Mouse (Mus musculus) thymus, adult 18-20 months (tissue): ENCODE measurements at regions not wholly inside any gene's neighbourhood (a gene's known extent, or its start where the extent isn't known, plus 50 kb on each side); places are given as distances from the start of the nearest gene placed in this dataset.

Experiments
- DNase-seq, 2 experiments: peaks; one replicate each; pipeline ENCODE4 v3.0.0; 2022; ENCODE audit warnings: mixed read lengths in 2 of 2

DNA sequence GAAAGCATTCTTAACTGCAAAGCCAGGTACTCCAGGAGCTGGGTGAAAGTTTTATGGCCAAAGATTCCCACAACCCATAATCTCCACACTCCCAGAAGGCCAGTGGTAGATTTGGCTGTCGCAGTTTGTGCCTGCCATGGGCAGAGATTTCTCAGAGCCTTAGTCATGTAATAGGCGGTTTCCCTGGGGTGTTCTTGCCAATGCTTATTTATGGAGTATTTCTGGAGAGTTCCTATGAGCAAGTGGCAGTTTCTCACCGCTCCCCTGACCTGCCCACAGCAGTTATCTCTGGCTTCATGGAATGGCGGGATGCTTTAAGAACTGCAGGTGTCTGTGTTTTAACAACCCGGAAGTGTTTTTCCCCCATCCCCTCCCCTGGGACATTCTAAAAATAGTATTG is 179.8 kb downstream of the 4933412E24Rik start:
- DNase-seq: no peak

DNA sequence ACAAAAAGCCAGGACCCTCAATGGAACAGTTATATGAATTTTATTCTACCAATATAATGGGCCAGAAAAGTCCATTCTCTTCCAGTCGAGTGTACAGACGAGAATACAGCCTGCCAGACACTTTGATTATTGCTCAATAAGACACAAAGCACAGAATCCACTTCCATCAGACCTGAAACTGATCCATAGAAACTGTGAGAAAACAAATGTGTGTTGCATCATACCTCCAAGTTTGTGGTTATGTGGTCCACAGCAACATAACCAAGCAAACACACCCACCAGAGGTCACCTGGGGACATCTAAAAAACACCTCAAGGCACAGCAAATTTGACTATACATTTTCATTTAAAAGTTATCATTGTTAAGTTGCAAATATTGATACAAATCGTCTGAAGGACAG is 183.2 kb downstream of the 4933412E24Rik start:
- no peak for DNase-seq

DNA sequence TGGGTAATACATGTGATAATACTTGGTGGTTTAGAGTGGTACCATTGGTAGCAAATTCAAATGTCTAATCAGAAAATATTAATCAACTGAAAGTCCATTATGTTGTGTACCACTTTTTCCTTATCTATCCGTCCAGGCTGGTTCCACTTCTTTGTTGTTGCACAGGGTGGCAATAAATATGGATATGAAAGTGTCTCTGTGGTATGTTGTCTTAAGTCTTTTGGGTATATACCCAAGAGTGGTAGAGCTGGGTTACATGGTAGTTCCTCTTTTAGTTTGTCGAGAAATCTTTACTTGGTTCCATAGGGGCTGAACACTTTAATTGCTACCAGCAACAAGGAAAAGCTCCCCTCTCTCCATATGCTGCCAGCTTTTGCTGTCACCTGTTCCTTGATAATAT is 184.9 kb downstream of the 4933412E24Rik start:
- DNase-seq: no peak

- DNase-seq: no peak
Measured at GRCm38 (mm10) chr15:59830553-59831462, 185.6 kb downstream of the 4933412E24Rik start.

DNA sequence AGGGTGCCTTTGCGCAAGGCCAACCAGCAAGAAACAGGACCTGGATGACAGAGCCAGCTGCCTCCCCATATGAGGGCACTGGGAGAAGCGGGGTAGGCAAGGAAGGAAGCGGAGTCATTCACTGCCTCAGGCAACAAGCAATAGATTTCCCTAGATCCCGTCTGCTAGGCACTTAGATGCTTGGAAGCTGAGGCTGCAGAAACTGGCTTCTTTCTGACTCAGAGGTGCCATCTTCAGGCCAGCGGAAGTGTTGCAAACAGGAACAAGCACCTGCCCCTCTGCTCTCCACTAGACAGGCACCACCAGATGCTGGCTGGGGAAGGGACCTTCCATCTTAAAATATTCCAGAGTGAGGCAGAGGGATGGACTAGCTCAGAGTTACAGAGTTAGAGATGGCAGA is 188.0 kb downstream of the 4933412E24Rik start:
- peak; percentile 32 to 51 for DNase-seq

DNA sequence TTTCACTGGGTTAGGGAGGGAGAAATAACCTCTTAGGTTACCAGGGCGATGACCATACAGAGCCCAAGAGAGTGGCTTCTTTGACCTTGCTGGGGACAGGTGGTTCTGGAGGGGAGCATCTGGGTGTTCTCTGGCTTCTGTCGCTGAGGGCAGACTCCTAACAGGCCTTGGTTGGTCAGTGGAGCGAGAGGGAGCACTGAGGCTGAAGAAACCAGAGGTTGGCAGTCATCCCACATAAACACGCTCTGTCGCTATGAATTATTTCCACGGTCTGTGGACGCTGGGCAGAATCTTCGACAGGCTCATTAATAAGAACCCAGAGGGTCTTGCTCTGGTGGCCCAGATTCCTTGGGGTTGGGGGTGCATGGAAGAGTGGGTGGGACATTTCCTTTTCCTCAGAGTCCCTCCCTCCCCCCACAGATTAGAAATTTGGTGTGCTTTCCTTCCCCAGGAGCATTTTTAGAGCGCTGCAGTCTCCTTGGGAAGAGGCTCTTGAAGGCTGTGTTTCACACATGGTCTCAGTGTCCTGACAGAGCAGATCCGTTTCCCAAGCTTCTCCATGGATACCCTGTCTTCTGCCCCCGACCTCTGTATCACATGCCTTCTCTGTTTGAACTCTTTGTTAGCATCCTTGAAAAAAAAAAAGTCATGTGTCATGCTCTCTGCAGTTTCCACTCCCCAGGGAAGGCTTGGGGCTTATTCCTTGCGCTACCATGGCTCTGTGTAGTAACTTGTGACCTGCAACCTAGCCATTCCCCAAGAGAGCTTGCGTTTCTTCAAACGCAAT is 190.1 kb downstream of the 4933412E24Rik start:
- DNase-seq: no peak

- no peak for DNase-seq
Measured at GRCm38 (mm10) chr15:59823921-59824320, 192.5 kb downstream of the 4933412E24Rik start.

DNA sequence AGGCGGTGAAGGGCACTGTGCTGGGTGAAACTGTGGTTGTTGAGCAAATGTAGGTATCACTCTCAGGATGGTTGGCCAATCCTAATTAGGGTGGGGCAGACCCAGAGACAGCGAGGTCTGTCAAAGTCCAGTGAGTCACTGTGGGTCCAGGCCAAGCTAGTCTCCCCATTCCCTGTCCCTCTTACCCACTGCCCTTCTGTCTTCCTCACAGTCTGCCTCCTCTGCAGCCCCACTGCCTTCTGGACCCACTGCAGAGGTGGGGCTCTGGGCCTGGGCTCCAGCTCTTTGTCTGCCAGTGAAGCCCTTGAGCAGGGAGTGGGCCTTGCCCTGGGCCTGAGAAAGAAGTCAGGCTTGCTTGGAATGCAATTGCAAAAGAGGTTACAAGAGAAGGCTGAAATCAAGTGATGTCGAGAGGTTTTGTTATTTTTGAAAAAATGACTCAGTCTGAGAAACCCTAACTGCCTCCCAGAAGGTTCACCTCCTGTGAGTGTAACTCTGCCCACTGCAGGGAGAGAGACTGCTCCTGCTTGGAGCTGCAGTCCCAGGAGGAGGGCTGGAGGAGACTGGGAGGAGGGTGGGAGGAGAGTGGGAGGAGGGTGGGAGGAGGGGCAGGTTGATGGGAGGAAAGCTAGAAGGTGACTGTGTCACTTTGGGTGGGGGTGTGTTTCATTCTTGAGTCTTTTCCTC is 193.3 kb downstream of the 4933412E24Rik start:
- no peak for DNase-seq

DNA sequence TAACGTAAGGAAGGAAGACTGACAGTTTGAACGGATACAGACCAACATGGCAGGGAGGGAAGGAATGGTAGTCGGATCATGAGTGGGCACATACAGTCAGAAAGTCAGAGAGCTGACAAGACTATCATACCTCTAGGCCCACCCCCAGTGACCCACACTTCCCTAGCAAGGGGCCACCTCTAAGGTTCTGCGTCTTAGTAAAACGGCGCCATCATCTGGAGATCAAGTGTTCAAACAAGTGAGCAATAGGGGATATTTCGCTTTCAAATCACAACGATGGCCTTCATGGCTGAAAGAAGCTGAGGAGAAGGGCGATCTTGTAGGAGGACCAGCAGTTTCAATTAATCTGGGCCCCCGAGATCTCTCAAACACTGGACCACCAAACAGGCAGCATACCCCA is 196.1 kb downstream of the 4933412E24Rik start:
- DNase-seq: no peak

DNA sequence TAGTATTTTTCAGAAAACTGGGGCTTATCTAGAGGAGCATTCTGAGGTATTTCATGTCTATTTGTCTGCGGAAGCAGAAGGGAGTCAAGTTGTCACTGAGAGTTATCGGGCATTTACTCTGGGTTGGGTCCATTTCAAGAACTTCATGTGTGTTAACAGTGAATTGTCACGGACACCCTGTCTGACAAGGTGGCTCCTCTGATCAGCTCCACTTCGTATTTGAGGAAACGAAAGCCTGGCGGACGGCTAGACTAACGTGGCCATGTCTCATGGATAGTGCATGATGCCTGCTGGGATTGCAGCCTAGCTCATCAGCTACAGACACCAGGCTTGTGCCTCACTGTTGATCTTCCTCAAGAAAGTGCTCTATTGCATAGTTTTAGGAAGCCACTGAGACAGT is 200.4 kb downstream of the 4933412E24Rik start:
- no peak for DNase-seq

GRCm38 (mm10) chr15:59811566-59811965 is 204.8 kb downstream of the 4933412E24Rik start:
- no peak for DNase-seq

DNA sequence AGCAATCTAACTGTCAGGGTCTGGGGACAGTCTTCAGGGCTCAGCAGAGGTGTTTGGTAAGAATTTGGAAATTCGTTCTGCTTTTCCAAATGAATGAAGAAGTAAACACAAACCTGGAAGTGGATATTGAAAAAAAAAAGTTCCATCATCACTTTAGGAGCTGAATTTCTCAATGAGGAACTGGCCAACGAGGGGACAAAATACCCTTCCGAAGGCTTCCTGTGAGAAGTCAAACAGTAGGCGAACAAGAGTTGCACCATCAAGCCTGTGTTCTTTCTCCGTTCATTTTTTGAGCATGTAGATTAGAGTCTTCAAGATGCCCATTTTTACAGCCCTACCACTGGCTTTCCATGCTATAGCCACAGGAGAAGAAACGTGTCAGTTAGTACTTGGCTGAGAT is 207.1 kb downstream of the 4933412E24Rik start:
- no peak for DNase-seq

DNA sequence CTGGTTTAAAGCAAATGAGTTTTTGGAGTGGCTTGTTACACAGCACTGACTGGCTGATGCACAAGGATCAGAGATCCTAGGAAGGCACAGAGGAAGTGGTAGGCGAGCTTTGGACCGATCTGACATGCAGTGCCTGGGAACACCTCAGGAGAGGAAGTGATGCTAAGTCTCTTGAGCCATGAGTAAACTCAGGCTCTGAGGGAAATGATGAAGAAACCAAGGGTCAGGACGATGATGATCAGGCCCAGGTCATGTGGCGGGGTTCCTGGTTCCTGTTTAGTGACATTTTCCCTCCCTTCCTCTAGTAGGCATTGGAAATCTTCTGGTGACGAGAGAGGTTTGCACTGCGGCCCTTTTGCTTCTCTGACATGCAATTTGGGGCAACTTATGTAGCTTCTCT is 208.7 kb downstream of the 4933412E24Rik start:
- no peak for DNase-seq

- DNase-seq: no peak
Measured at GRCm38 (mm10) chr15:59805771-59806170, 210.6 kb downstream of the 4933412E24Rik start.

GRCm38 (mm10) chr15:59804821-59805220 is 211.6 kb downstream of the 4933412E24Rik start:
- DNase-seq: no peak

DNA sequence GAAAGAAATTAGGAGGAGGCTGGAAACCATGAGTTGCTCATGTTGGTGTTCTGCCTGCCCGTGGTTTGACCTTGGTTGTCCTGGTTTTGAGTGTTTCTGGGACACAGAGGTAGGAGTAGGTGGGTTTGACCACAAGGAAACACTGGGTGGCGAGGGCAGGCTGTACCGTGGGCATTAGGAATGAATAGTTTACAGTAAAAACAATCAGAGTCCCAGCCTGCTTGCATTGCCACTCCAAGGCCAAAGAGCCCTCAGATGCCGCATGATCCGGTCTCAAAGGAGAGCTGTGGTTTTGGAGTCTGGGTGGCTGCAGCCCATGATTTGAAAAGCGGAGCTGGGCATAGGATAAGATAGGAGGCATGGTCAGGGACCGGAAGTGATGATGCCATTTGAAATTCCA is 212.0 kb downstream of the 4933412E24Rik start:
- DNase-seq: no peak

DNA sequence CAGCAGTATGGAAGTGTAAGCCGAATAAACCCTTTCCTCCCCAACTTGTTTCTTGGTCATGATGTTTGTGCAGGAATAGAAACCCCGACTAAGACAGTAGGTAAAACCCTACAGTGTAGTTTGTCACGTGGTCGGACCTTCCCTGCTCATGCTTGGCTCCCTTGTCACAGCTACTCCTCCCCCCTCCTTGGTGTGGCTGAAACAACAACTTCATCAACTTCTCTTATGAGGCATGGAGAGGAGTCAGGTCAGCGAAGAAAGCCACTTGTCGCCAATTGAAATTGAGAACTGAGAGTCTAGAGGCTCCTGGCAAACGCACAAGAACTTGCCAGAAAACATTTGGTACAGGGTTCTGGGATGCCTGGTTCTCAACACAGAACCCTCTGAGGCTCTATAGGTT is 214.1 kb downstream of the 4933412E24Rik start:
- no peak for DNase-seq

GRCm38 (mm10) chr15:59799124-59799815 is 217.1 kb downstream of the 4933412E24Rik start:
- no peak for DNase-seq

GRCm38 (mm10) chr15:59798486-59798885 is 217.9 kb downstream of the 4933412E24Rik start:
- no peak for DNase-seq

- peak; percentile 6 to 37 for DNase-seq
Measured at GRCm38 (mm10) chr15:59795717-59796116, 220.7 kb downstream of the 4933412E24Rik start.

DNA sequence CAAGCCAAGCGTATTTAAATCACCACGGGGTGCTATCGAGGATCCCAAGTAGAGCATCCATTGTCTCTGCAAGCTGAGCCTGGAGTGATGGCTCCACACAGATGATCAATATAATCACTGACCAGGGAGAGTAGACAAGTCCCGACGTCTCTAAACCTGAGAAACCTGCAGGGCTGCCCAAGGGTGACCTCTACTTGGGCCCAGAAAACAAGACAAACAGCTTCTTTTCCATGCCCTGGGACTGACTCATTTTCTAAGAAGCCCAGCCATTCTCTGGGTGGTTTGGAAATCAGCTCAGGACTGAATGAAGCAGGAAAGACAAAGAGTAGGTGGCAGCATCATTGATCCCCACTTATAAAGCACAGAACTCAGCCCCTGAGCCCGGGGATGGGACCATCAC is 221.5 kb downstream of the 4933412E24Rik start:
- DNase-seq: no peak

DNA sequence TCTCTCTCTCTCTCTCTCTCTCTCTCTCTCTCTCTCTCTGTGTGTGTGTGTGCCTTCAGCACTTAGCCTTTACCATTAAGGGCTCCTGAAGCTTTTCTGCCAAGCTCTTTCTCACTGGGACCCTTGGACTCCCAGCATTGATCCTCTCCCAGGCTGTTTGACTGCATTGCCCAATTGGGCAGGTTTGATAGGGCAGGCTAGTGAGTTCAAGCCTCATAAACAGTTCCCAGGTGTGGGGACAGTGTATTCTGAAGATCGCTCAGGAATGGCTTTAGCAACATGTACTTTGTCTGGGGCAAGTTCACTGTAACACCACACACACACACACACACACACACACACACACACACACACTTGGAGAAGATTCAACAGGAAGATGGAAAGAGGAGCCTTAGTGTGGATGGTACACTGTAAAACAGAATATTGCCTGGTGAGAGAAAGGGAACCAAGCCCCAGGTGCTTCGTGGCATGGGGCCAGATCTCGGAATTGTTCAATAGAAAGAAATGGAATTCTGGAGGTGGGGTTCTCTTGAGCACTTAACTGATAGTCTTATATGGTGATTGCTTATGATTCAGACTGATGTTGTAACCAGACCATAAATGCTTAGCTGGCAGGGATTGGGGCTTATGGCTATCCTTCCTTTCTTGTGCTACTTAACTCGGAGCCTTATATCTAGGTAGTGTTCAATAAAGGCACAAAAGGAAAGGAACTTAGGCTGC is 229.5 kb downstream of the 4933412E24Rik start:
- DNase-seq: no peak
